ENCODE assay signal across 9 mouse cellular contexts in the genomic region with DNA sequence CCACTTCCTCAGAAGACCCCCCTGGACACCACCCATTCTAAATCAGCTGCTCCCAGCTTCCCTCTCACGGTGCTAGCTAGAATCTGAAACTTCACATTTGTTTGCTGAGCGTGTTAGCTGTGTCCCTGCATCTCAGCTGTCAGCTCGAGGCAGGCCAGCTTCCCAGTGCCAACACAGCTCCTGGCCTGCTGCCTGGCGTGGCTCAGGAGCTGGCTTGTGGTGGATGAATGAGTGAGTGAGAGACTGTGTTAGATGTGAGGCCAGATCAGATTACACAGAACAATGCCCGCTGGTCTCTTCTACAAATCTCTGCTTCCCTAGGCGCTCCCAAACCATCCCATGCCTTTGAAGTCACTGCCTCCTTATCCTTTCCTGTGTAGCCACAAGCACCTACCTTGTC. TPM values are rescaled to one million over a fixed set of nuclear protein-coding genes. Genes with fewer than 3 reads are reported as not detected.
DNase-seq lines count a peak whose midpoint lies in the region; ATAC-seq and TF ChIP-seq lines count a peak whose summit lies in the region.
"Had no signal": no experiment of that assay in that cellular context is flagged by ENCODE, and none has a peak within 500 bp of the region (broad histone marks: within the 10 kb centered on the region; RNA-seq: fewer than 3 reads in every experiment).

No protein-coding gene starts in this region.

- H3K36me3 ChIP-seq in intestine, embryonic 14.5 days (ENCODE audit: control insufficient read depth, insufficient read depth, low read length): peaks cover 45% of the 10 kb centered on the region
- H3K36me3 ChIP-seq in intestine, postnatal 0 days (ENCODE audit: control insufficient read depth, insufficient read depth): peaks cover 11% of the 10 kb centered on the region; the same call in 1 of the 2 replicates
- H3K36me3 ChIP-seq in hindbrain, postnatal 0 days (ENCODE audit: insufficient read depth, low read length): no peaks in the 10 kb centered on the region
- H3K36me3 ChIP-seq: G1E had no signal

- H3K27me3 ChIP-seq in intestine, embryonic 14.5 days (replicated peaks; ENCODE audit: control insufficient read depth, insufficient read depth, low read length): no peaks in the 10 kb centered on the region
- no peaks in the 10 kb centered on the region for H3K27me3 ChIP-seq in intestine, postnatal 0 days (replicated peaks; ENCODE audit: control insufficient read depth, insufficient read depth, low read length)
- H3K27me3 ChIP-seq in hindbrain, postnatal 0 days (ENCODE audit: insufficient read depth, low read length): no peaks in the 10 kb centered on the region

- no peak for DNase-seq in intestine, embryonic 14.5 days (ENCODE audit: low spot score)
- peak; percentile 80 for DNase-seq in adrenal gland, postnatal 10 days
- peak; percentile 86 for DNase-seq in hindbrain, postnatal 0 days (ENCODE audit: low spot score)
- peak; percentile 60 for DNase-seq in lung, postnatal 14 days
- DNase-seq in thymus, postnatal 14 days: no peak
- no peak for DNase-seq in urinary bladder, postnatal 4 days (ENCODE audit: low spot score in 2 of 2)

- H3K4me2 ChIP-seq in intestine, embryonic 14.5 days (ENCODE audit: low read length): no peak overlapping the region
- H3K4me2 ChIP-seq in intestine, postnatal 0 days (replicated peaks; ENCODE audit: low read depth): no peak overlapping the region
- peak overlapping the region; percentile 1; the same call in 1 of the 2 replicates for H3K4me2 ChIP-seq in hindbrain, postnatal 0 days (ENCODE audit: low read depth, low read length)

- H3K27ac ChIP-seq in intestine, embryonic 14.5 days (ENCODE audit: low read depth): no peak overlapping the region
- no peak overlapping the region for H3K27ac ChIP-seq in intestine, postnatal 0 days (ENCODE audit: low read depth, low read length)
- peak overlapping the region; percentile 49 for H3K27ac ChIP-seq in hindbrain, postnatal 0 days

- WGBS in intestine, embryonic 14.5 days: 48% methylated on average over 6 of the region's 6 CpGs
- WGBS in intestine, postnatal 0 days: 41% methylated on average over 6 of the region's 6 CpGs
- WGBS in hindbrain, postnatal 0 days: 24% methylated on average over 6 of the region's 6 CpGs

- TF ChIP-seq CTCF in intestine, postnatal 0 days (IDR thresholded peaks at IDR 0.05; ENCODE audit: low read depth): no peak
- TF ChIP-seq CTCF in hindbrain, postnatal 0 days (IDR thresholded peaks at IDR 0.05; ENCODE audit: low read depth): no peak

- no peak overlapping the region for H3K9ac ChIP-seq in intestine, embryonic 14.5 days (ENCODE audit: low read length)
- H3K9ac ChIP-seq in intestine, postnatal 0 days (ENCODE audit: low read depth, low read length): no peak overlapping the region
- no peak overlapping the region for H3K9ac ChIP-seq in hindbrain, postnatal 0 days (replicated peaks; ENCODE audit: low read length)

- ATAC-seq in intestine, embryonic 14.5 days (replicated peaks; ENCODE audit: low FRiP score, low TSS enrichment, low read depth): 0 out of 2 replicates have a peak, but pooled peaks have one; percentile 6
- no peak for ATAC-seq in intestine, postnatal 0 days
- ATAC-seq in frontal cortex, adult (ENCODE audit: low TSS enrichment): peak; percentile 66
- peak; percentile 90 for ATAC-seq in hindbrain, postnatal 0 days

- no peaks in the 10 kb centered on the region for H3K4me1 ChIP-seq in intestine, embryonic 14.5 days (replicated peaks; ENCODE audit: control insufficient read depth, insufficient read depth, low read length)
- no peaks in the 10 kb centered on the region for H3K4me1 ChIP-seq in intestine, postnatal 0 days (replicated peaks; ENCODE audit: control insufficient read depth, insufficient read depth, low read length)
- peaks cover 6% of the 10 kb centered on the region; the same call in 1 of the 2 replicates for H3K4me1 ChIP-seq in hindbrain, postnatal 0 days (ENCODE audit: insufficient read depth, low read length)

- no peak overlapping the region for H3K4me3 ChIP-seq in intestine, embryonic 14.5 days (ENCODE audit: low read depth, low read length)
- no peak overlapping the region for H3K4me3 ChIP-seq in intestine, postnatal 0 days (ENCODE audit: low read depth, low read length)
- no peak overlapping the region for H3K4me3 ChIP-seq in hindbrain, postnatal 0 days (ENCODE audit: low read length)

- no peaks in the 10 kb centered on the region for H3K9me3 ChIP-seq in intestine, embryonic 14.5 days (ENCODE audit: control insufficient read depth, low read length)
- H3K9me3 ChIP-seq in intestine, postnatal 0 days (ENCODE audit: control insufficient read depth): no peaks in the 10 kb centered on the region
- H3K9me3 ChIP-seq in hindbrain, postnatal 0 days (ENCODE audit: low read length): no peaks in the 10 kb centered on the region
- H3K9me3 ChIP-seq: G1E had no signal

RNA-seq across cellular contexts. Expression of a gene that starts 59.3 kb away (rescaled TPM):
- 7.8 and 8.6 TPM in 2 replicates for polyA plus RNA-seq in intestine, embryonic 14.5 days (2014; fragmentation: Nextera tagmentation; extraction: Ambion mirVana)
- 42.4 and 43.5 TPM in 2 replicates for polyA plus RNA-seq in intestine, postnatal 0 days (2015; fragmentation: Nextera tagmentation; extraction: Ambion mirVana)
- total RNA-seq in adrenal gland, postnatal 10 days (2021): 1 to 10 TPM; 5.1 to 5.7 TPM
- 0.58 and 4.7 TPM in 2 replicates for total RNA-seq in hindbrain, postnatal 0 days (2014; rRNA removed)
- 2.2 and 3.1 TPM in 2 replicates for polyA plus RNA-seq in hindbrain, postnatal 0 days (2015; fragmentation: Nextera tagmentation; extraction: Ambion mirVana)
- total RNA-seq: G1E had no signal
- polyA plus RNA-seq: G1E had no signal

Comparison
In these comparisons a context has a peak if more than half of its experiments do, and no peak if none do; other contexts are left out.
1. DNase-seq: peak in adrenal gland, postnatal 10 days (single experiment), hindbrain, postnatal 0 days (single experiment) and lung, postnatal 14 days (single experiment); none in intestine, embryonic 14.5 days (single experiment), thymus, postnatal 14 days (single experiment) and urinary bladder, postnatal 4 days (0 of 2).